15 mouse cellular contexts compared by ENCODE assay signal in genomic region chr16:25849593-25850464, GRCm38 (mm10).
DNase-seq lines count a peak whose midpoint lies in the region; ATAC-seq lines count a peak whose summit lies in the region.
"Had no signal": no experiment of that assay in that cellular context is flagged by ENCODE, and none has a peak within 500 bp of the region (broad histone marks: within the 10 kb centered on the region; RNA-seq: fewer than 3 reads in every experiment).

No protein-coding gene starts in this region.

- ATAC-seq in intestine, embryonic 14.5 days (replicated peaks; ENCODE audit: low FRiP score, low TSS enrichment, low read depth) = peak; percentile 72
- peak; percentile 52 for ATAC-seq in megakaryocyte progenitor cell, adult 5-6 weeks (replicated peaks; ENCODE audit: poor library complexity)
- no peak for ATAC-seq in kidney, embryonic 16.5 days (ENCODE audit: low FRiP score, low TSS enrichment)
- ATAC-seq: activated CD4-positive, CD25-positive, alpha-beta regulatory T cell, adult 4 months had no signal

- no peak overlapping the region for H3K9ac ChIP-seq in intestine, embryonic 14.5 days (ENCODE audit: low read length)
- no peak overlapping the region for H3K9ac ChIP-seq in kidney, embryonic 16.5 days (replicated peaks; ENCODE audit: low read length)
- H3K9ac ChIP-seq: lung, embryonic 14.5 days; neural tube, embryonic 15.5 days had no signal

- H3K27ac ChIP-seq in intestine, embryonic 14.5 days (ENCODE audit: low read depth) = no peak overlapping the region
- no peak overlapping the region for H3K27ac ChIP-seq in kidney, embryonic 16.5 days (ENCODE audit: low read length)
- H3K27ac ChIP-seq: hindbrain, embryonic 10.5 days; neural tube, embryonic 15.5 days had no signal

- WGBS in intestine, embryonic 14.5 days = 59% methylated on average over 13 of the region's 13 CpGs
- 63% methylated on average over 13 of the region's 13 CpGs for WGBS in kidney, embryonic 16.5 days

- H3K36me3 ChIP-seq in intestine, embryonic 14.5 days (ENCODE audit: control insufficient read depth, insufficient read depth, low read length) = no peaks in the 10 kb centered on the region
- no peaks in the 10 kb centered on the region for H3K36me3 ChIP-seq in kidney, embryonic 16.5 days (ENCODE audit: insufficient read depth, low read length)
- H3K36me3 ChIP-seq: hindbrain, embryonic 10.5 days; neural tube, embryonic 15.5 days had no signal

- no peak overlapping the region for H3K4me2 ChIP-seq in intestine, embryonic 14.5 days (ENCODE audit: low read length)
- H3K4me2 ChIP-seq in kidney, embryonic 16.5 days (replicated peaks; ENCODE audit: low read depth, low read length) = no peak overlapping the region
- H3K4me2 ChIP-seq: heart, embryonic 11.5 days; lung, embryonic 14.5 days; neural tube, embryonic 15.5 days had no signal

- H3K9me3 ChIP-seq in intestine, embryonic 14.5 days (ENCODE audit: control insufficient read depth, low read length) = no peaks in the 10 kb centered on the region
- H3K9me3 ChIP-seq in kidney, embryonic 16.5 days (ENCODE audit: low read length) = no peaks in the 10 kb centered on the region
- H3K9me3 ChIP-seq: hindbrain, embryonic 10.5 days; neural tube, embryonic 15.5 days had no signal

- peak; percentile 9 for DNase-seq in left cerebral cortex, postnatal 4 days
- no peak for DNase-seq in left cerebral cortex, postnatal 36 days (ENCODE audit: low spot score in 2 of 2)
- peak; percentile 13 for DNase-seq in embryo, embryonic 11 days
- DNase-seq in intestine, embryonic 14.5 days (ENCODE audit: low spot score) = peak; percentile 56
- DNase-seq in thymus, postnatal 4 days = no peak
- DNase-seq in left cerebral cortex, postnatal 25 days (ENCODE audit: low spot score in 2 of 2) = no peak
- DNase-seq: kidney, adult 9 months; lung, embryonic 14.5 days; thymus, postnatal 25 days had no signal

- H3K27me3 ChIP-seq in intestine, embryonic 14.5 days (replicated peaks; ENCODE audit: control insufficient read depth, insufficient read depth, low read length) = no peaks in the 10 kb centered on the region
- no peaks in the 10 kb centered on the region for H3K27me3 ChIP-seq in kidney, embryonic 16.5 days (ENCODE audit: insufficient read depth, low read length)
- H3K27me3 ChIP-seq: neural tube, embryonic 15.5 days had no signal

- intact Hi-C loops in left cerebral cortex, postnatal 4 days (cut with DNase I) = no loop called here
- intact Hi-C loops in left cerebral cortex, postnatal 36 days (cut with DNase I) = no loop called here
- intact Hi-C loops in left cerebral cortex, postnatal 25 days (cut with DNase I) = no loop called here

- no peaks in the 10 kb centered on the region for H3K4me1 ChIP-seq in intestine, embryonic 14.5 days (replicated peaks; ENCODE audit: control insufficient read depth, insufficient read depth, low read length)
- no peaks in the 10 kb centered on the region for H3K4me1 ChIP-seq in kidney, embryonic 16.5 days (ENCODE audit: insufficient read depth, low read length)
- H3K4me1 ChIP-seq: hindbrain, embryonic 10.5 days; neural tube, embryonic 15.5 days had no signal

- no peak overlapping the region for H3K4me3 ChIP-seq in intestine, embryonic 14.5 days (ENCODE audit: low read depth, low read length)
- no peak overlapping the region for H3K4me3 ChIP-seq in kidney, embryonic 16.5 days (ENCODE audit: low read length)
- H3K4me3 ChIP-seq: hindbrain, embryonic 10.5 days; neural tube, embryonic 15.5 days had no signal

Comparison
In these comparisons a context has a peak if more than half of its experiments do, and no peak if none do; other contexts are left out.
1. DNase-seq: peak in left cerebral cortex, postnatal 4 days (single experiment), embryo, embryonic 11 days (single experiment) and intestine, embryonic 14.5 days (single experiment); none in left cerebral cortex, postnatal 36 days (0 of 2), thymus, postnatal 4 days (single experiment) and left cerebral cortex, postnatal 25 days (0 of 2).